8 mouse cellular contexts compared by ENCODE assay signal in the genomic region with DNA sequence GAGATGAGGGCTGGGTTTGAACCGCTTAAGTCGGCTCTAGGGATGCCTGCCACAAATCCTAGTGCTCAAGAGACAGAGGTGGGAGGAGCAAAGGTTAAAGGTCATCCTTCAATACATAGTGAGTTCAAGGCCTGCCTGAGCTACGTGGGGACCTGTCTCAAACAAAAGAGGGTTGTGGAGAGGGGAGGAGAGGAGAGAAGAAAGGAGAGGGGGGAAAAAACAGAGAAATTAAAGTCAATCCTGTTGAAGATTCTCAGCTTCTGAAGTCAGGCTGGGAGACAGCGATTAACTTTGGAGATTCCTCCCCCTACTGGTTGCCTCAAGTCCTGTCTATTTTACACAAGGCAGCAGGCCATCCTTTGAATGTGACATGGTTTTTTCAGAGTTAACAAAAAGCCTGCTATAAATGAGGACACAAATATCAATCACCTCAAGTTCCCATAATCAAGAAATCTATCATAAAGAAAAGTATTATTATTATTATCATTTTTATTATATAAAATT. TPM values are rescaled to one million over a fixed set of nuclear protein-coding genes. Genes with fewer than 3 reads are reported as not detected.
DNase-seq lines count a peak whose midpoint lies in the region.

No protein-coding gene starts in this region.

- peak; percentile 35 for DNase-seq in heart, postnatal 4 days
- DNase-seq in heart, adult 9 months (ENCODE audit: low spot score in 2 of 2), result no peak
- DNase-seq in right cerebral cortex, postnatal 10 days (ENCODE audit: low spot score in 2 of 2), result peak; percentile 65 to 67
- DNase-seq in right cerebral cortex, postnatal 4 days, result no peak
- DNase-seq in brain, adult 2 months (ENCODE audit: low read depth, low spot score), result peak; percentile 84
- peak; percentile 51 for DNase-seq in mesoderm, embryonic 11.5 days (ENCODE audit: low read depth, low spot score)
- DNase-seq in ovary, adult 18-20 months (ENCODE audit: low spot score), result no peak
- DNase-seq in spleen, adult 12 weeks (ENCODE audit: low spot score), result no peak

RNA-seq across cellular contexts. Expression of gene Fam8a1, which starts 5.8 kb away (rescaled TPM):
- 10 to 100 TPM; 46.3 to 47.7 TPM for total RNA-seq in heart, postnatal 4 days (2021)

Comparison
In these comparisons a context has a peak if more than half of its experiments do, and no peak if none do; other contexts are left out.
1. DNase-seq: peak in heart, postnatal 4 days (single experiment), right cerebral cortex, postnatal 10 days (2 of 2), brain, adult 2 months (single experiment) and mesoderm, embryonic 11.5 days (single experiment); none in heart, adult 9 months (0 of 2), right cerebral cortex, postnatal 4 days (single experiment), ovary, adult 18-20 months (single experiment) and spleen, adult 12 weeks (single experiment).